Mouse (Mus musculus) forebrain, embryonic 13.5 days (tissue): ENCODE measurements around the gene Arrb1. TPM values are rescaled to one million over a fixed set of nuclear protein-coding genes. Genes with fewer than 3 reads are reported as not detected.

Source experiments
- ATAC-seq: fragments of 200-750 bp; cut with Nextera tagmentation; 2 replicates; pipeline ENCODE4 v1.8.0; 2017
- H3K27ac ChIP-seq: fragments of 300-500 bp; sonication (generic); 2 replicates; pipeline ENCODE4 v1.5.1; 2015; ENCODE audit warnings: inconsistent platforms, mild to moderate bottlenecking, moderate library complexity
- H3K27me3 ChIP-seq: fragments of 300-500 bp; sonication (generic); 2 replicates; pipeline ENCODE4 v1.6.1; 2015; ENCODE audit warnings: mild to moderate bottlenecking, inconsistent platforms
- H3K36me3 ChIP-seq: fragments of 300-500 bp; sonication (generic); 2 replicates; pipeline ENCODE4 v1.6.1; 2015; ENCODE audit warnings: mild to moderate bottlenecking, inconsistent platforms; ENCODE audit not compliant: poor library complexity, severe bottlenecking
- H3K4me1 ChIP-seq: fragments of 300-500 bp; sonication (generic); 2 replicates; pipeline ENCODE4 v1.6.1; 2015; ENCODE audit warnings: inconsistent platforms
- H3K4me2 ChIP-seq: fragments of 300-500 bp; sonication (generic); 2 replicates; pipeline ENCODE4 v1.6.1; 2015; ENCODE audit warnings: inconsistent platforms, mild to moderate bottlenecking, moderate library complexity
- H3K4me3 ChIP-seq: fragments of 300-500 bp; sonication (generic); 2 replicates; pipeline ENCODE4 v1.5.1; 2015; ENCODE audit warnings: mild to moderate bottlenecking, inconsistent platforms
- H3K9ac ChIP-seq: fragments of 300-500 bp; sonication (generic); 2 replicates; pipeline ENCODE4 v1.6.1; 2015; ENCODE audit warnings: mild to moderate bottlenecking, inconsistent platforms
- H3K9me3 ChIP-seq: fragments of 300-500 bp; sonication (generic); replicated peaks from 2 replicates; pipeline ENCODE4 v1.6.1; 2016; ENCODE audit warnings: inconsistent platforms
- WGBS: fragments of 180-500 bp; shearing (Covaris S2); methylation state at CpG from one replicate; pipeline ENCODE4 v1.1.7; 2015; 5-methylcytosine and 5-hydroxymethylcytosine counted together
- polyA plus RNA-seq: library from polyadenylated mRNA; unstranded; fragments of >200 nt; fragmentation: Nextera tagmentation; extraction: Ambion mirVana; gene quantifications from 2 replicates; pipeline ENCODE4 v1.2.1, GENCODE M21; 2015

Gene Arrb1
- polyA plus RNA-seq, 1 experiment from 2014 or later, result 7.4 TPM

DNA sequence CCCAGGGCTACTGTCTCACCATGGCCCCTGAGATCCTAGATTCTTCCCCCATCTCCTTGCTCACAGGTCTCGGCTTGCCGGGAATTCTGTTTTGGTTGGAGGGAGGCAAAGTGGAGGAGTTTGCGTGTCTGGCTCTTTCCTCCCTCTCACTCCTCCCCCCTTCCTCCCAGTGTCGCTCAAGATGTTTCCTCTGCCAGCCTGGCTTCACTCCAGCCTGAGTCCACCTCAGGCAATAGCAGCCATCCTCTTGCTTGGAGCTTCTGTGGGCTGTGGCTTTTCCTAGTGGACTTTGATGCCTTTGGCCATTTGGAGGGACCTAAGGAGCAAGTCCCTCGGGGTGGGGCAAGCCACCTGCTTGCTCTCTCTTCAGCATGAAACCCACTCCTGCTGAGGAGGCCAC lies 27.2 kb downstream of the Arrb1 start:
- Histone ChIP-seq H3K36me3 (no peaks in the 10 kb centered on the region), H3K4me1 (peaks cover 39% of the 10 kb centered on the region), H3K27me3 (no peaks in the 10 kb centered on the region), H3K27ac (no peak overlapping the region; the same call in 1 of the 2 replicates), H3K4me3 (no peak overlapping the region), H3K4me2 (no peak overlapping the region), H3K9ac (no peak overlapping the region), H3K9me3 (no peaks in the 10 kb centered on the region)
- WGBS, result 39% methylated on average over 5 of the region's 5 CpGs
- ATAC-seq, result no peak

DNA sequence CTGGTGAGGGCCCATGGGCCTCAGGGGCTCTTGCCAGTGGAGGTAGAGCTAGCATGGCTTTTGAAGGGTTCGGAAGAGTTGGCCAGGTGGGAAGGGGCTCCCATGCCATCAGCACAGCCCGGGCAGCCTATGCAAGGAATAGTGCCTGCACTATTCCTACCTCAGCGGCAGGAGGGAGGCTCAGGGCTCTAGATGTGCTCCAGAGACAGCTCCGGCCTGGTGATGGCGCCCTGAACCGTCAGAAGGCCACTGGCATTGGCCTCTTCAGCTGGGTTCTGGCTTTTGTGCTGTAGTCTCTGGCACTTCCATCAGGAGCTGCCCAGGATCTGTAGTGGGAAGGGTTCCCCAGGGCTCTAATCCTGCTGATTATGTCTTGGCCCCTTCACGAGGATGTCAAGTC lies 28.0 kb downstream of the Arrb1 start:
- Histone ChIP-seq H3K9ac (no peak overlapping the region), H3K36me3 (no peaks in the 10 kb centered on the region), H3K9me3 (no peaks in the 10 kb centered on the region), H3K27me3 (no peaks in the 10 kb centered on the region), H3K27ac (no peak overlapping the region), H3K4me2 (no peak overlapping the region), H3K4me3 (no peak overlapping the region), H3K4me1 (peaks cover 39% of the 10 kb centered on the region)
- 50% methylated on average over 7 of the region's 7 CpGs for WGBS
- no peak for ATAC-seq

- H3K4me3 ChIP-seq, result no peak overlapping the region
- no peak overlapping the region for H3K4me2 ChIP-seq
- WGBS, result 43% methylated on average over 8 of the region's 8 CpGs
- H3K27me3 ChIP-seq, result no peaks in the 10 kb centered on the region
- peak; percentile 60 for ATAC-seq
- peak overlapping the region; percentile 19; the same call in 1 of the 2 replicates for H3K27ac ChIP-seq
- no peaks in the 10 kb centered on the region for H3K36me3 ChIP-seq
- H3K4me1 ChIP-seq, result peaks cover 28% of the 10 kb centered on the region
- H3K9me3 ChIP-seq, result no peaks in the 10 kb centered on the region
- no peak overlapping the region for H3K9ac ChIP-seq
Measured at GRCm38 (mm10) chr7:99565325-99565881, 30.1 kb downstream of the Arrb1 start.

DNA sequence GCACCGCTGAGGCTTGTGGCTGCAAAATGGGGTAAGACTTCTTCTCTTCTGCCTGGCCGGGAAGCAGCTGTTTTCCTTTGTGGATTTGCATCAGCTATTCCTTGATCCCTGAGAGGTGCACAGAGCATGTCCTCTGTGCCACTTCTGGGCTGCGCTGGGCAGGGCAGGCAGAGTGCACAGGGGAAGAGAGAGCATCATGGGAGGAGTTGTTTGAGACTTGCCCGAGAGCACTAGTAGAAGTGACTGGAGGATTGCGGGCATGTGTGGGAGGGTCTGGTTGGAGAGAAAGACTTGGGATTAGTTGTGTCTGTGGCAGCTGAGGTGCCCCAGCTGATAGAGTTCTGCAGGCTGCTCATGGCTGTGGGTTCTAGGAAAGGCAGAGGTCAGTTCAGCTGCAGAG lies 35.4 kb downstream of the Arrb1 start:
- 53% methylated on average over 5 of the region's 5 CpGs for WGBS
- no peak for ATAC-seq
- Histone ChIP-seq H3K4me2 (no peak overlapping the region), H3K27me3 (no peaks in the 10 kb centered on the region), H3K9ac (no peak overlapping the region), H3K4me3 (no peak overlapping the region), H3K4me1 (peaks cover 11% of the 10 kb centered on the region), H3K9me3 (no peaks in the 10 kb centered on the region), H3K27ac (no peak overlapping the region), H3K36me3 (no peaks in the 10 kb centered on the region)

- Histone ChIP-seq H3K4me2 (no peak overlapping the region), H3K4me3 (no peak overlapping the region), H3K4me1 (peaks cover 7% of the 10 kb centered on the region; the same call in 1 of the 2 replicates), H3K9me3 (no peaks in the 10 kb centered on the region), H3K27me3 (no peaks in the 10 kb centered on the region), H3K9ac (no peak overlapping the region), H3K27ac (no peak overlapping the region), H3K36me3 (no peaks in the 10 kb centered on the region)
- ATAC-seq, result no peak
- 41% methylated on average over 10 of the region's 10 CpGs for WGBS
Measured at GRCm38 (mm10) chr7:99572931-99573330, 37.7 kb downstream of the Arrb1 start.

DNA sequence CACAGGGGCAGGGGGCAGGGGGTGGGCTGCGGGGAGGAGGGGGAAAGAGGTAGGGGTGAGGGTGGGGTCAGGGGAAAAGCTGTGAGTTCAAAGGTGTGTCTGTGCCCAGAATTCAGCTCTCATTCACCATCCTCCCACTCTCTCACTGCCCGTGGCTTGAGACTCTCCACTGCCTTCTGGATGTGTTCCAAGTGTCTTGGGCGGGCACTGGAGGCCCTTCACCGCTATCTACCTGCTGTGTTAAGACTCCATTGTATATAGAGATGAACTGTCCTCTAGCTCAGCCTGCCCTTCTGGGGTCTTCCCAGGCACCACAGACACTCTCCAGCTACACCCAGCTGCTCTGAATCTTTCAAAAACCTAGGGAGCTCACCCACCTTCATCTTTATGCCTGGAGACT lies 38.1 kb downstream of the Arrb1 start:
- H3K9me3 ChIP-seq, result no peaks in the 10 kb centered on the region
- no peak overlapping the region for H3K9ac ChIP-seq
- H3K27ac ChIP-seq, result no peak overlapping the region
- WGBS, result 70% methylated on average over 4 of the region's 4 CpGs
- H3K36me3 ChIP-seq, result no peaks in the 10 kb centered on the region
- peaks cover 7% of the 10 kb centered on the region; the same call in 1 of the 2 replicates for H3K4me1 ChIP-seq
- no peaks in the 10 kb centered on the region for H3K27me3 ChIP-seq
- H3K4me2 ChIP-seq, result no peak overlapping the region
- no peak for ATAC-seq
- H3K4me3 ChIP-seq, result no peak overlapping the region

- WGBS, result 78% methylated on average over 3 of the region's 3 CpGs
- H3K27me3 ChIP-seq, result no peaks in the 10 kb centered on the region
- H3K4me2 ChIP-seq, result no peak overlapping the region
- H3K4me1 ChIP-seq, result peaks cover 21% of the 10 kb centered on the region
- H3K36me3 ChIP-seq, result no peaks in the 10 kb centered on the region
- no peak overlapping the region for H3K27ac ChIP-seq
- no peaks in the 10 kb centered on the region for H3K9me3 ChIP-seq
- ATAC-seq, result no peak
- no peak overlapping the region for H3K4me3 ChIP-seq
- no peak overlapping the region for H3K9ac ChIP-seq
Measured at GRCm38 (mm10) chr7:99578246-99578645, 43.0 kb downstream of the Arrb1 start.

- H3K36me3 ChIP-seq, result peaks cover 5% of the 10 kb centered on the region; the same call in 1 of the 2 replicates
- ATAC-seq, result peak; percentile 69
- WGBS, result 4% methylated on average over 16 of the region's 16 CpGs
- peaks cover 21% of the 10 kb centered on the region for H3K4me1 ChIP-seq
- H3K9ac ChIP-seq, result peak overlapping the region; percentile 56
- peak overlapping the region; percentile 53 for H3K4me2 ChIP-seq
- H3K27me3 ChIP-seq, result no peaks in the 10 kb centered on the region
- H3K4me3 ChIP-seq, result peak overlapping the region; percentile 17; the same call in 1 of the 2 replicates
- H3K9me3 ChIP-seq, result no peaks in the 10 kb centered on the region
- H3K27ac ChIP-seq, result 0 out of 2 replicates have a peak overlapping the region, but pooled peaks have one; percentile 10
Measured at GRCm38 (mm10) chr7:99579491-99580190, 44.4 kb downstream of the Arrb1 start.

DNA sequence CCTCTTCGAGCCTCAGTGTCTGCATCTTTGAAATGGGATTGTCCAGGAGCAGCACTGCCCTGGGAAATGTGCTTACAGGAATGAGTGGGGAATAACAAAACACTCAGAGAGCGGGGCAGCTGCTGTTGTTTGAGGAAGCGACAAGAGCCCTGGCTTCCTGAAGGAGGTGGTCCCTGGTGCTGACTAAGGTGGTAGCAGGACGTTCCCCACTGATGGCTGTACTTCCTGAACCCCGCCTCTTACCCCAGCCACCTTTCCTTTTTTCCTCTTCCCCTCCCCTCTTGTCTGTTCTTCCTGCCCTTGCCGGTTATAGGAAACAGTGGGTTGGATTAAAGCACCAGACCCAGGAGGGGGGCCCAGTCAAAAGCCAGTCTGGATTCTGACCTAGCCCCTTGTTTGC lies 45.0 kb downstream of the Arrb1 start:
- WGBS, result 39% methylated on average over 6 of the region's 6 CpGs
- no peak for ATAC-seq
- H3K4me1 ChIP-seq, result peaks cover 21% of the 10 kb centered on the region

DNA sequence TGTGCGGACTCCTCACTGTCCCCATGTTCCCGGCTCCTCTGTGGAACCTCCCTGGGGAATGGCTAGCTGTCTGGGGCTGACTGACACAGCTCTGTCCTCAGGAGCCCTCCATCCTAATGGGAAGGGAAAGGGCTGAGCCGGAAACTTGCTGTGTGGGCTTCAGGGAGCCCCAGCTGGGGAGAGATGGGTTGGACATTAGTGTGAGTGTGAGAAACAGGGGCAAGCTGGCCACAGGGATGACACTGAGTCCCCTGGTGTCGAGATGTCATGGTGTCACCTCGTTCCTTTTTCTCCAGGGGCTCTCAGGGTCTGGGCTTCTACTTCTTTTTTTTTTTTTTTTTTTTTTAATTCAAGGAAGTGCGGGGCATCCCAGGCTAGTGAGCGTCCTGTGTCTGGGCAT lies 47.0 kb downstream of the Arrb1 start:
- Histone ChIP-seq H3K4me3 (no peak overlapping the region), H3K27me3 (no peaks in the 10 kb centered on the region), H3K9me3 (no peaks in the 10 kb centered on the region), H3K9ac (no peak overlapping the region), H3K36me3 (peaks cover 5% of the 10 kb centered on the region; the same call in 1 of the 2 replicates), H3K4me1 (peaks cover 21% of the 10 kb centered on the region), H3K27ac (no peak overlapping the region), H3K4me2 (no peak overlapping the region)
- no peak for ATAC-seq
- 73% methylated on average over 7 of the region's 7 CpGs for WGBS

More for the DNA sequence above, 45.0 kb downstream of the Arrb1 start:
- H3K4me2 ChIP-seq, result peak overlapping the region; percentile 53
- no peak overlapping the region for H3K27ac ChIP-seq
- H3K36me3 ChIP-seq, result peaks cover 5% of the 10 kb centered on the region; the same call in 1 of the 2 replicates
- no peaks in the 10 kb centered on the region for H3K27me3 ChIP-seq
- H3K4me3 ChIP-seq, result 0 out of 2 replicates have a peak overlapping the region, but pooled peaks have one; percentile 17
- H3K9ac ChIP-seq, result peak overlapping the region; percentile 56; the same call in 1 of the 2 replicates
- no peaks in the 10 kb centered on the region for H3K9me3 ChIP-seq

- Histone ChIP-seq H3K36me3 (peaks cover 5% of the 10 kb centered on the region; the same call in 1 of the 2 replicates), H3K4me1 (peaks cover 21% of the 10 kb centered on the region), H3K9ac (no peak overlapping the region), H3K27me3 (no peaks in the 10 kb centered on the region), H3K27ac (no peak overlapping the region), H3K9me3 (no peaks in the 10 kb centered on the region), H3K4me3 (no peak overlapping the region), H3K4me2 (no peak overlapping the region)
- no peak for ATAC-seq
- 72% methylated on average over 4 of the region's 4 CpGs for WGBS
Measured at GRCm38 (mm10) chr7:99582867-99583266, 47.6 kb downstream of the Arrb1 start.

DNA sequence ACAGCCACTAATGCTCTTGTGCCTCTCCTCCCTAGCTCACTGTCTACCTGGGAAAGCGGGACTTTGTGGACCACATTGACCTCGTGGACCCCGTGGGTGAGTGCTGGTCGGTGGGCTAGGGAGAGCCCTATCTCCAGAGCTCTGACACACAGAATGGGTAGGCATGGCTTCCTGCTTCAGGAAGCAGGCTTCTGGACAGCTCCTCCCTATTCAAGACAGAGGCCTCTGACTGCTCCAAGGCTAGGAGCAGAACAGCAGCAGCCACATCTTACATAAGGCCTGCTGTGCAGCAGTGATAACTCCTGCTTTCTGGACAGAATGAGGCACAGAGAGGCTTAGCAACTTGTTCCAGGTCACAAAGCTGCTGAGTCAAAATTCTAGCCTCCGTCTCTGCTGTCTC lies 48.4 kb downstream of the Arrb1 start:
- H3K9ac ChIP-seq, result no peak overlapping the region

More for the DNA sequence above, 48.4 kb downstream of the Arrb1 start:
- WGBS, result 79% methylated on average over 5 of the region's 5 CpGs
- no peak for ATAC-seq
- H3K9me3 ChIP-seq, result no peaks in the 10 kb centered on the region
- H3K4me2 ChIP-seq, result no peak overlapping the region
- H3K27me3 ChIP-seq, result no peaks in the 10 kb centered on the region
- H3K4me3 ChIP-seq, result no peak overlapping the region
- H3K27ac ChIP-seq, result no peak overlapping the region
- H3K4me1 ChIP-seq, result peaks cover 21% of the 10 kb centered on the region
- peaks cover 11% of the 10 kb centered on the region for H3K36me3 ChIP-seq
